Mouse (Mus musculus): Measurements from ENCODE around the gene Dgat2. TPM values are rescaled to one million over a fixed set of nuclear protein-coding genes. Genes with fewer than 3 reads are reported as not detected.

The Dgat2 gene
- polyA plus RNA-seq, 1 experiment from 2014 or later: 139 TPM

DNA sequence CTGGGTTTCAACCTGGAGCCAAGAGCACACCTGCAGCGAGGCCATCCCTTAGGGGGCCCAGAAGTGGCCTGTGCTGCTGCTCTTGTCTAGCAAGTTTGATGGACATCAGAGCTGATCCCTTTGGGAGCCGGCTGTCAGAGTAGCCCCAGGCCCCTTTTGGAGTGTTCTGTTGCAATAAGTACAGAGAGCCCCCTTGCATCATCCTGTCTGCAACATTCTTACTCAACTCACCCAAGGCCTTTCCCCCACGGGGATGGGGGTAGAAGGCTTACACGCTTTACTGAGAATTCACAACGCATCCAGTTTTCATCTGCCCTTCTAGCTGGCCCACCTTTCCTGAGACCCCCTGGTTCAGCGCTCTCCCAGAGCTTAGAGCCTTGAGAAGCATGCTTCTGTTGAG, 6.1 kb upstream of the Dgat2 start:
- no peak overlapping the region for H3K4me3 ChIP-seq
- no peak overlapping the region for H3K4me2 ChIP-seq
- no peak overlapping the region for H3K9ac ChIP-seq
- H3K36me3 ChIP-seq: no peaks in the 10 kb centered on the region
- no peaks in the 10 kb centered on the region for H3K9me3 ChIP-seq
- no peaks in the 10 kb centered on the region for H3K4me1 ChIP-seq
- WGBS: 71% methylated on average over 6 of the region's 6 CpGs
- no peak overlapping the region for H3K27ac ChIP-seq
- peaks cover 3% of the 10 kb centered on the region; the same call in 1 of the 2 replicates for H3K27me3 ChIP-seq
- ATAC-seq (ENCODE audit: insufficient number of reproducible peaks, low FRiP score, low TSS enrichment, low read depth): no peak

DNA sequence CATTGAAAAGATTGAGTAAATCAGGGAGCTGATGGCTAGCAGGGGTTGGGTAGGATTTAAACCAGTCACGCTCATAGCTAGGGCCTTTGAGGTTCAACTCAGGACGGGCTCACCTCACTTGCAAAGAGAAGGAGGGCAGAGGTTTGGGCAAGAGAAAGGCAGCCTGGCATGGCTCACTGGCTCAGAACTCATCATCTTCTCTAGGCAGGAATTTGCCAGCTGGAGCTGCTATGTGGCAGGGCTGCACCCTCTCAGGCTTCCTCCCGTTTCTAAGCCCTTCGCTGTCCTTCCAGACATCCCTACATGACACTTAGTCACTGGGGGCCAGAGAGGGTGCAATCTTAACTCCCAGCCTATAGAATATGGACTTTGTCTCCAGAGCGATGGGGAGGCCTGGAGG, 4.9 kb upstream of the Dgat2 start:
- ATAC-seq (ENCODE audit: insufficient number of reproducible peaks, low FRiP score, low TSS enrichment, low read depth): no peak

DNA sequence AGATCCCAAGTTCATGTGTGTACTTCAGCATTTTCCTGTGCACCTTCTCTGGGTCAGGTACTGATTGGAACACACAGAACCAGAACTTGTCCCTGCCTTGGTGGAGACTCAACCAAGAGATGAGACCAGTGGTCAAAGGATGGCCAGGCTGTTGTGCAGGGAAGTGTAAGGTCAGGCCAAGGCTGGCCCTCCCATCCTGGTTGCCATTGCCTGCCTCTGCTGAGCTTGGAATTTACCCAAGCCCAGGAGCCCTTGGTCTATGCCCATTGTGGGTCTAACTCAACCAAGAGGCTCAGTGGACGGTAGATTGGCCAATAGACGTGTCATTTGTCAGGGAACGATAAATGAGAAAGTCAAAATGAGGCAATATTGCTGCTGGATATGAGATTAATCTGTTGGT, 2.9 kb upstream of the Dgat2 start:
- ATAC-seq (ENCODE audit: insufficient number of reproducible peaks, low FRiP score, low TSS enrichment, low read depth): no peak
- peaks cover 9% of the 10 kb centered on the region; the same call in 1 of the 2 replicates for H3K27me3 ChIP-seq
- peaks cover 17% of the 10 kb centered on the region for H3K4me1 ChIP-seq
- H3K4me3 ChIP-seq: no peak overlapping the region
- no peaks in the 10 kb centered on the region for H3K9me3 ChIP-seq
- WGBS: 85% methylated on average over 3 of the region's 3 CpGs
- no peak overlapping the region for H3K27ac ChIP-seq
- H3K4me2 ChIP-seq: no peak overlapping the region
- no peaks in the 10 kb centered on the region for H3K36me3 ChIP-seq
- no peak overlapping the region for H3K9ac ChIP-seq

More for the DNA sequence above, 4.9 kb upstream of the Dgat2 start:
- Histone ChIP-seq H3K4me2 (no peak overlapping the region), H3K9ac (no peak overlapping the region), H3K36me3 (no peaks in the 10 kb centered on the region), H3K4me1 (peaks cover 3% of the 10 kb centered on the region; the same call in 1 of the 2 replicates), H3K9me3 (no peaks in the 10 kb centered on the region), H3K27ac (no peak overlapping the region), H3K4me3 (no peak overlapping the region), H3K27me3 (peaks cover 3% of the 10 kb centered on the region; the same call in 1 of the 2 replicates)
- WGBS: 80% methylated on average over 5 of the region's 5 CpGs

DNA sequence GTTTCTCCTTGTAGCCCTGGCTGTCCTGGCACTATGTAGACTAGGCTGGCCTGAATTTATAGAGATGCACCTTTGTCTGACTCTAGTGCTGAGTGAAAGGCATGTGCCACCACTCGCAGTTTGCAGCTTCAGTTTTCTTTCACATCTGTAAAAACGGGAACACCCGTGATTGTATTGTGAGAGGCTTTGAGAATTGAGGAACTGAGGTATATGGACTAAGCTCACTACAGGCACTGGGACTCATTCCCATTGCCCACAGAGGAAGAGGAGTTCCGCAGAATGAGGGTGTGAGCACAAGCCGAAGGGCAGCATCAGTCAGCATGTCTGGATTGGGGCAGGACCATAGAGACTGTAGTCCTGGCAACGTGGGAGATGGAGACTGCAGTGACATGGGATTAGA, 1.2 kb upstream of the Dgat2 start:
- H3K9me3 ChIP-seq: no peaks in the 10 kb centered on the region
- H3K27ac ChIP-seq: no peak overlapping the region
- H3K4me2 ChIP-seq: peak overlapping the region; percentile 97; the same call in 1 of the 2 replicates
- ATAC-seq (ENCODE audit: insufficient number of reproducible peaks, low FRiP score, low TSS enrichment, low read depth): no peak
- H3K4me1 ChIP-seq: peaks cover 17% of the 10 kb centered on the region
- peaks cover 9% of the 10 kb centered on the region; the same call in 1 of the 2 replicates for H3K27me3 ChIP-seq
- no peak overlapping the region for H3K9ac ChIP-seq
- no peaks in the 10 kb centered on the region for H3K36me3 ChIP-seq
- WGBS: 71% methylated on average over 6 of the region's 6 CpGs
- no peak overlapping the region for H3K4me3 ChIP-seq

DNA sequence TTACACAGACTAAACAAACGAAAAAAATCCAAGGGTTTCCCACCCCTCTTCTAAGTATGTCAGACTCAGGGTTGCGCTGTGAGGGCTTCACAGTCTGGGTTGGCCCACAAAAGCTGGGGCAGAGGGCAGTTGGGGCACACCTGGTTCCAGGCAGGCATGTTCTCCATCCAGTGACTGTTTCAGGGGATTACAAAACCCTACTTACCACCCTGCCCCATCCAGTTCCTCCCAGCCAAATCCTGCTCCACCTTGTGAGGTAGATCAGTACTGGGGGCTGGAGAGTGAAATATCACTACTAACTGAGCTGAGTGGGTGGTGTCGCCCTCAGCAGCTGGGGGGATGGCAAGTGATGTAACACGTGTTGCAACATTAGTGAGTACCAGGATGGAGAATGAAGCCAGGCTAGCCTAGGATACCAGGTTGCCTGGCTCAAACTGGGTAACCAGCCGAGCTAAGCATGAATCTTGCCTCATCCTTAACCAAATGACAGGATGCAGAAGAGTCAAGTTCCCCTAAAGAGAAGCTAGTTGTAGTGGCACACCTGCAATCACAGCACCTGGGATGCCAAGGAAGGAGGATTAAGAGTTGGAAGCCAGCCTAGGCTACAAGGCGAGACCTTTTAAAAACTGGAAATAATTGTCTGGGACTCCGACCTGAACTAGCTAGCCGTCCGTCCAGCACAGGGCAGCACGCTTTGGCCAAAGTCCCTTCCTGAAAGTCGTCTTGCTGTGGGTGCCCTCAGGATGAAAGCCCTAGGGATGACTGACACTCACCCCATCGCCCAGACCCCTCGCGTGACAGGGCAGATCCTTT, 694 bp downstream of the Dgat2 start:
- no peak for ATAC-seq (ENCODE audit: insufficient number of reproducible peaks, low FRiP score, low TSS enrichment, low read depth)
- peaks cover 17% of the 10 kb centered on the region for H3K4me1 ChIP-seq
- H3K27ac ChIP-seq: peak overlapping the region; percentile 77
- peaks cover 9% of the 10 kb centered on the region; the same call in 1 of the 2 replicates for H3K27me3 ChIP-seq
- H3K9me3 ChIP-seq: no peaks in the 10 kb centered on the region
- no peaks in the 10 kb centered on the region for H3K36me3 ChIP-seq
- peak overlapping the region; percentile 80 for H3K4me3 ChIP-seq
- WGBS: 21% methylated on average over 14 of the region's 14 CpGs
- H3K9ac ChIP-seq: peak overlapping the region; percentile 82
- peak overlapping the region; percentile 97 for H3K4me2 ChIP-seq

DNA sequence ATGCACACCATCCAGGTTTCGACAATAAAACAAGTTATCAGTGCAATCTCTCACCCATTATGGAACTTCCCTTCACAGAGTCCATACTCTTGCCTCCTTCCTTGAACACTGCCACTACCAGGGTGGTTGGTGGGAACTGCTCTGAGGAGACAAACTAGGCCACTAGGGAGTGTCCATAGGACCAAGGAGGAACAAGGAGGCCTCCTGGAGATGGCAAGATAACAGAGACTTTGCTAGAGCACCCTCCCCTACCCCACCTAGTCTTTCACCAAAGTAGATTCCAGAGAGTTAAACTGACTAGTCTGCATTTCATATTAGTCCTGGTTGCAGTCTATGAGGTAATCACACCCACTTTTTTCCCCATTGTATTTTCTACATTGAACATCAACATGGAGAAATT, 2.4 kb downstream of the Dgat2 start:
- WGBS: 75% methylated on average over 1 of the region's 1 CpGs
- H3K27me3 ChIP-seq: peaks cover 9% of the 10 kb centered on the region; the same call in 1 of the 2 replicates
- no peak overlapping the region for H3K27ac ChIP-seq
- H3K36me3 ChIP-seq: no peaks in the 10 kb centered on the region
- no peaks in the 10 kb centered on the region for H3K9me3 ChIP-seq
- no peak for ATAC-seq (ENCODE audit: insufficient number of reproducible peaks, low FRiP score, low TSS enrichment, low read depth)
- no peak overlapping the region for H3K9ac ChIP-seq
- no peak overlapping the region for H3K4me2 ChIP-seq
- no peak overlapping the region for H3K4me3 ChIP-seq
- peaks cover 17% of the 10 kb centered on the region for H3K4me1 ChIP-seq

DNA sequence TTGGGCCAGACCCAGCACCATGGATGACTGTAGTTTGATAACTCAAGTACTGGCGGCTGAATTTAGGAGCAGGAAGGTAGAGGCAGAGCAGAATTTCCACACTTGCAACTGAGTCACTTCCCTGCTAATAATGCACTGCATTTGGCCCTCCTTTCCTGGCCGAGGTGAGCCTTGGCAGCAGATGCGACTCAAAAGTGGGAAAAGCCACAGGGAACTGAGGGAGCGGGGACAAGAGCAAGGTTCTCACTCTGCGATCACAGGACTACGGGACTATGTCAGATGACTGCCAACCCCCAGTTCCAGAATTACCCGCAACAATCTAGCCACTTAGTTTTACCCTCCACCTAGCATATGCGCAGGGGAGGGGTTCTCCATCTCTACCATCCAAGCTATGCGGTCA, 3.2 kb downstream of the Dgat2 start:
- no peak overlapping the region for H3K9ac ChIP-seq
- no peak for ATAC-seq (ENCODE audit: insufficient number of reproducible peaks, low FRiP score, low TSS enrichment, low read depth)
- H3K4me3 ChIP-seq: no peak overlapping the region
- WGBS: 87% methylated on average over 9 of the region's 9 CpGs
- H3K4me2 ChIP-seq: no peak overlapping the region
- H3K27ac ChIP-seq: no peak overlapping the region
- no peaks in the 10 kb centered on the region for H3K36me3 ChIP-seq
- H3K9me3 ChIP-seq: no peaks in the 10 kb centered on the region
- H3K4me1 ChIP-seq: peaks cover 17% of the 10 kb centered on the region
- peaks cover 9% of the 10 kb centered on the region; the same call in 1 of the 2 replicates for H3K27me3 ChIP-seq

DNA sequence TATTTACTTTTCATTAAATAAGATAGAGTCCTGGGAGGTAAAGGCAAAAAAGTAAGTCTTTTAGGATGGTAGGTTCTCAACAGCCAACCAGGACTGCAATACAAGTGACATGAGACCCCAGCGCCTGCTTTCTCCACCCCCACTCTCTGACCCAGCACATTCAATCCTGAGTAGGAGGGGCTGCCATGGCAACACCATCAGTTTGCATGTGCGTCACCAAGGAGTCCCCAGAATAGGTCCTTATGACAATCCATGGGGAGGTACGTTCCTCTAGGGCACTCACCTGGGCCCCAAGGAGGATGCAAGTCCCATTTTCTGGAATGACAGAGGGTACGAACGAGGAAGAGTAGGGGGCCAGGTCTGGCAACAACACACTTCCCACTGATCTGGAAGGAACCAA, 5.1 kb downstream of the Dgat2 start:
- Histone ChIP-seq H3K9ac (no peak overlapping the region), H3K4me2 (no peak overlapping the region), H3K9me3 (no peaks in the 10 kb centered on the region), H3K36me3 (no peaks in the 10 kb centered on the region), H3K27me3 (0 out of 2 replicates have a peak, but pooled peaks cover 6% of the 10 kb centered on the region), H3K4me3 (no peak overlapping the region), H3K27ac (no peak overlapping the region), H3K4me1 (peaks cover 23% of the 10 kb centered on the region)
- WGBS: 89% methylated on average over 5 of the region's 5 CpGs
- ATAC-seq (ENCODE audit: insufficient number of reproducible peaks, low FRiP score, low TSS enrichment, low read depth): no peak

DNA sequence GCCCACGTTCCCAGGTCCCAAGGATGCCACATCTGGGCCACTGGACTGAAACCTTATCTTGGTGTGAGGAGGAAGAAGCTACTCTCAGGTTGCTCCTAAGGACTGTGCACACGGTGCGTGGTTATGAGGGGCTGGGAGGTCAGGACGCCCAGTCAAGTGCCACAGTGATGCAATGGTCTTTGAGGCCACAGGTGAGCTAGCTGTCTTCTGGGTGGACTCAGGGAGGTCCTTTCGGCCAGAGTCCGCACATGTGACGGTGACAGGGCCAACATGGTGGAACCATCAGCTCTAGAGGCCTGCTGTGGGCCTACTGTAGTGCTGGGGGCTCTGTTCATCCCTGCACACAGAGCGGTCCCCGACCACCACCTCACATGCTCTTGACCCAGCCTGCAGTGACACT, 6.9 kb downstream of the Dgat2 start:
- no peak overlapping the region for H3K27ac ChIP-seq
- peaks cover 15% of the 10 kb centered on the region for H3K4me1 ChIP-seq
- H3K9me3 ChIP-seq: no peaks in the 10 kb centered on the region
- WGBS: 85% methylated on average over 9 of the region's 9 CpGs
- no peak for ATAC-seq (ENCODE audit: insufficient number of reproducible peaks, low FRiP score, low TSS enrichment, low read depth)
- H3K27me3 ChIP-seq: no peaks in the 10 kb centered on the region
- no peak overlapping the region for H3K4me2 ChIP-seq
- H3K36me3 ChIP-seq: no peaks in the 10 kb centered on the region
- no peak overlapping the region for H3K4me3 ChIP-seq
- H3K9ac ChIP-seq: no peak overlapping the region

DNA sequence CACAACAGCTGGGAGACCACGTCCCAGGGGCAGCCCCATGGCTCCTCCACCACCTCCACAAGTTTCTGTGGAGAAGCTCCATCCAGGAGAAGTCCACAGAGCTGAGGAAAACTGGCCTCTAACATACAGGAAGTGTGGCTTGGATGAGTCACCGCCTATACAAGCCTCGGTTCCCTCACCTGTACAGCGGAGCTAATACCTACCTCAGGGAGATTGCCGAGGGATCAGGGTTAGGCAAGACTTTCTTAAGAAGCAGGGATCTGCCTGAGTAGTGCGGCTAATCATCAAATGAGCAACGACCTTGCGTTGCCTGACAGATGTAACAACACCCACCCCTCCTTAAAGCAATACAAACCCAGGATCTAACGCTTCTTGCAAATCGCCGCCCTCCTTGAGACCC, 7.4 kb downstream of the Dgat2 start:
- no peak for ATAC-seq (ENCODE audit: insufficient number of reproducible peaks, low FRiP score, low TSS enrichment, low read depth)
- peaks cover 14% of the 10 kb centered on the region; the same call in 1 of the 2 replicates for H3K4me1 ChIP-seq
- no peaks in the 10 kb centered on the region for H3K36me3 ChIP-seq
- H3K4me2 ChIP-seq: no peak overlapping the region
- no peaks in the 10 kb centered on the region for H3K27me3 ChIP-seq
- H3K9me3 ChIP-seq: no peaks in the 10 kb centered on the region
- no peak overlapping the region for H3K4me3 ChIP-seq
- H3K27ac ChIP-seq: no peak overlapping the region
- 66% methylated on average over 11 of the region's 11 CpGs for WGBS
- no peak overlapping the region for H3K9ac ChIP-seq

DNA sequence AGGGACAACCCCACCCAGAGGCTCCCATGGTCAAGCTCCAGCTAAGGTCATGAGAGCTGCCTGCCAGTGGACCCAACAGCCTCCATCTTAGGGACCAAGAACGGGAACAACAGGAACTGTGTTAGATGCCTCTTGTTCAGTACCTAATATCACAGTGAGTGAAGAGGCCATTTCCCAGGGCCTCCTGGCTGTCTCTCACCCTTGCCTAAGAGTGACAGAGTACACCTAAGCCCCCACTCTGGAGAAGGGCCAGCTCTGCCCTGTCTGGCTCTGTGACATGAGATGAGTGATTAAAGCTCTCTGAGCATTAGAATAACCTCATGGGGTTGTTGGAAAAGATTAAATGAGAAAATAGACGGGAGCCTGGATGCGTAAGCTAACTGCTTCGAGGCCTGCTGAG, 8.5 kb downstream of the Dgat2 start:
- H3K9me3 ChIP-seq: no peaks in the 10 kb centered on the region
- H3K27ac ChIP-seq: no peak overlapping the region
- no peak overlapping the region for H3K4me2 ChIP-seq
- H3K4me3 ChIP-seq: no peak overlapping the region
- no peaks in the 10 kb centered on the region for H3K27me3 ChIP-seq
- H3K9ac ChIP-seq: no peak overlapping the region
- WGBS: 80% methylated on average over 4 of the region's 4 CpGs
- H3K36me3 ChIP-seq: no peaks in the 10 kb centered on the region
- peaks cover 14% of the 10 kb centered on the region; the same call in 1 of the 2 replicates for H3K4me1 ChIP-seq
- no peak for ATAC-seq (ENCODE audit: insufficient number of reproducible peaks, low FRiP score, low TSS enrichment, low read depth)

DNA sequence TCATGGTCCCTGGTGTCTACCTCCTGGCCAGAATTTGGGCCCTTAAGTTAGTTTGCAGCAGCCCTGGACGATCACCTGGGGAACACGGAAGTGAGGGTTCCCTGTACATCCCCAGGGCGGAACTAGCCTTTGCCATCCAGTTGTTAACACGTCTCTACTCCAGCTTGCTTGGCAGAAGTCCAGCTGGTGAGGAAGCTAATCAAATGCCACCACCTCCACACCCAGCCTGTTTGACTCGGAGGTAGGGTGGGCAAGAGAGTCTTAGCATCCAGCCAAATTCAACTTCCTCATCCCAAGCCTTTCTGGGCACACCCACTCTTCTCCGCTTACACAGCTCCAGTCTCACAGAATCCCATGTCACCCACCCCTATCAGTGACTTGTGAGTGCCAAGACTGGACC, 9.6 kb downstream of the Dgat2 start:
- Histone ChIP-seq H3K9me3 (no peaks in the 10 kb centered on the region), H3K4me1 (peaks cover 18% of the 10 kb centered on the region; the same call in 1 of the 2 replicates), H3K27me3 (no peaks in the 10 kb centered on the region), H3K9ac (no peak overlapping the region), H3K4me2 (no peak overlapping the region), H3K4me3 (no peak overlapping the region), H3K36me3 (no peaks in the 10 kb centered on the region), H3K27ac (no peak overlapping the region)
- ATAC-seq (ENCODE audit: insufficient number of reproducible peaks, low FRiP score, low TSS enrichment, low read depth): no peak
- WGBS: 48% methylated on average over 6 of the region's 6 CpGs
